Mouse (Mus musculus) left cerebral cortex, adult 18-20 months (tissue): ENCODE measurements at regions not wholly inside any gene's neighbourhood (a gene's known extent, or its start where the extent isn't known, plus 50 kb on each side); places are given as distances from the start of the nearest gene placed in this dataset.

Experiments
- DNase-seq, 2 experiments: peaks; one replicate each; pipeline ENCODE4 v3.0.0; 2021 to 2022; ENCODE audit warnings: low spot score in 2 of 2, mixed read lengths in 1 of 2

DNA sequence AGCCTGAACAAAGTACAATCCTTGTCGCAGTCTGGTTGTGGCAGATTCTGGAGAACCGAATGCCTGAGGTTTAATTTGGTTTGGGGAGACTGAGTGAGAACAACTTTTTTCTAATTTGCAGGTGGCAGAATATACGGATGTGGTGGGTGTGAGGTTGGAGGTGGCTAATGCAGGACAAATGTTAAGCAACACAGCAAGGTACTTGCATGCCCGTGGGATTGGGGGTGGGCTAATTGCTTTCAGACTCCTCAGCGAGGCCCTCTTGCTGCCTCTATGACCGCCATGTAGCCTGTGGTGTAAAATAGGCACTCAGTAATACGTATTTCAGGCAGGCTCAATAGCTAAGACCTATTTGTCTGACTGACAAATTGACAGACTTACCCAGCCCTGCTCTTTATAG lies 109.4 kb upstream of the Frg1 start:
- DNase-seq: no peak

DNA sequence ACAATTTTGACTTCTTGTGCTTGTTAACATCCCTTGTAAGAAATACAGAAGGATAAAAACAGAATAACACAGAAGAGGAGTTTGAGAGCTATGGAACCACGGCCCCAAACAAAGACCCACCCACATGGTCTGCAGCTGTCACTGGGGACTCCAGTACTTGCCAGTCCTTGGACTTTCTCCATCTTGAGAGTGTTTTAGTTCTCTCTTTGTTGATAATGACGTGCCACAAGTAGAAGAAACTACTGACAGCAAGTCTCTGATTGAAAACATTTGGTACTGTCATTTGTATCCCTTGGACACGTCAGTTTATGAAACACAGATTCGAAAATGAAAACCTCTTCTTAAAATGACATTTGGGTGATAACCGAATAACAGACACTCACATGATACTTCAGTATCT lies 68.3 kb upstream of the Frg1 start:
- no peak for DNase-seq

DNA sequence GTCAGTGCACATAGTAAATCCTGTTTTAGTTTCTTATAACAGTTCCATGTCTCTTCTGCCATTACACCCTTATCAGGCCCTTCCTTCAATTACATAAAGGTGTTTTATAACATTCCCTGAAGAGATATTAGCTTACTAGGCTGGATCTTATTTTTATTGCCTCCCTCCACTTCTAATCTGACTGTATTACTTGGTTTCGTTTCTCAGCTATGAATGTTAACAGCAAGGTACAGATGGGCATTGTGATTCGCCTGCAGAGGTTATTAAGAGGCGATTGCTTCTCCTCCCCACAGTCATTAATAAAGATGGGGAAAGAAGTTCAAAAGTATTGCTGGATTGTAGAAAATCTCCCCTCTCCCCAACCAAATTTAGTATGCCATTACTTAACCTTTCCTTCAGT lies 66.4 kb upstream of the Frg1 start:
- DNase-seq: no peak

DNA sequence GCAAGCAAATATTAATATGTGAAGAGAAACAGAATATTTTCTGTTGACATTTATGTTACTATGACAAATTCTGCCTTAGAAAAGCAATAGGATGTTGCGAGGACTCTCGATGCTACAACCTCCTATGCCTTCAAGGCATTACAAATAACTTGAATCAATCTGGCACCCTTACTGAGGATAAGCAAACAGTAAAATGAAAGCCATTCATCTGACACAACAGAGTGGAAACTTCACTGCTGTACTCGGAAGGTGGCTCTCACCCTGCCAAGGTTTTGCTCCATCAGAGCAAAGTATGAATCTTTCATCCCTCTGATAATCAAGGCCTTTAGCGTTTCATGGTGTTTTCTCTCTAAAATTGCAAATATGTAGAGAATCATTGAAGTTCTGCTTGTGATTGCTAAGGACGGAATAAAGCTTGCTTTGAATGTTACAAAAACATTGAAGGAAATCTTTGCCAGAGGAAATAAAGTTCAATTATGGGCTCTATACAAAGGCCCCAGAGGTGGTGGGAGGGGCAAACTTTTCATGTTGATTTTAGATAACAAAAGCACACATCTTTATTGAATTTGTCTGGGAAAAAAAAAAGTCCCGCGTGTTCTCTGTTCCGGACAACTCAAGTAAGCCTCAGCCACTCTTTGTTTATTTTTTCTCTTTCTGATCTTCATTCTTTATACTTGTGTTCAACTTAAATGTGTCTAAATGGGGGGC lies 56.3 kb upstream of the Frg1 start:
- DNase-seq: no peak

DNA sequence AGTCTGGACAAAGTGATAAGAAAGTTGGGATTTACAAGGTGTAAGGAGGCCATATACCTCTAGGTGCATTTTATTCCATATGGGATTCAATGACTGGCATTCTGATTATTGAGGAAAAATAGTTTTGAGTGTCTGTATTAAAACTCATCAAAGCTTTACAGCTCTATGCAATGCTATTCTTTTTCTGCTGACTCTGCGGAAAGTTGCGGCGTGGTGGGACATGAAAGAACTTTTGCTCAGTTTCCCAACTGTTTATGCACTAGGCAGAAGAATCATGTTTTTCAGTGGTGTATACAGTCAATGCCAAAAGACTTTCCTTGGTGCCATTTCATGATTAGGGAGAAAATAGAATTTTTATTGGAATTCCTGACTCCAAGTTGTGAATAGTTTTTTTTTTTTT lies 55.4 kb upstream of the Frg1 start:
- DNase-seq: no peak
